Mouse (Mus musculus): ENCODE measurements around the gene Epc2.

GRCm38 (mm10) chr2:49572111-49572642 lies 120.9 kb downstream of the Epc2 start:
- no peak for TF ChIP-seq POLR2A (IDR thresholded peaks at IDR 0.05; ENCODE audit: insufficient read depth, low read depth, low read length)
- no peak for TF ChIP-seq CTCF (IDR thresholded peaks at IDR 0.05; ENCODE audit: insufficient read depth, low read depth, low read length)
